Mouse (Mus musculus) heart, adult 18-20 months (tissue): Measurements from ENCODE around the gene Gramd1b. TPM values are rescaled to one million over a fixed set of nuclear protein-coding genes. Genes with fewer than 3 reads are reported as not detected.
"Not testable (repeated sequence)": the region's sequence is repeated elsewhere in the genome, so short reads cannot be mapped to it uniquely, and the experiment has no call there.

Experiments used
- DNase-seq, 2 experiments: peaks; one replicate each; pipeline ENCODE4 v3.0.0; 2021 to 2022; ENCODE audit warnings: mixed read lengths in 1 of 2
- total RNA-seq, 2 experiments: library from RNA; stranded (reverse); gene quantifications; 2 replicates each; pipeline ENCODE4 v1.2.3; 2021

Gene Gramd1b
- total RNA-seq, 2 experiments from 2014 or later: 14.7 to 16.7 TPM

GRCm38 (mm10) chr9:40519294-40519693, 11.9 kb downstream of the Gramd1b start:
- DNase-seq: no peak

GRCm38 (mm10) chr9:40511970-40512369, 19.2 kb downstream of the Gramd1b start:
- no peak for DNase-seq

GRCm38 (mm10) chr9:40509479-40509878, 21.7 kb downstream of the Gramd1b start:
- no peak for DNase-seq

GRCm38 (mm10) chr9:40506576-40506975, 24.6 kb downstream of the Gramd1b start:
- DNase-seq: no peak

- no peak for DNase-seq
These were observed 25.5 kb downstream of the Gramd1b start for GRCm38 (mm10) chr9:40505471-40506312.

- no peak for DNase-seq
These were observed 26.3 kb downstream of the Gramd1b start for GRCm38 (mm10) chr9:40504886-40505285.

- DNase-seq: peak in 1 of 2 experiments; percentile 15
These were observed 30.5 kb downstream of the Gramd1b start for GRCm38 (mm10) chr9:40500691-40501090.

GRCm38 (mm10) chr9:40482351-40483084, 48.7 kb downstream of the Gramd1b start:
- not testable (repeated sequence) for DNase-seq

GRCm38 (mm10) chr9:40481271-40481670, 49.9 kb downstream of the Gramd1b start:
- DNase-seq: no peak

GRCm38 (mm10) chr9:40479333-40479732, 51.9 kb downstream of the Gramd1b start:
- DNase-seq: peak; percentile 66 to 78

GRCm38 (mm10) chr9:40478146-40478900, 52.9 kb downstream of the Gramd1b start:
- DNase-seq: no peak

GRCm38 (mm10) chr9:40477611-40478010, 53.6 kb downstream of the Gramd1b start:
- no peak for DNase-seq

- no peak for DNase-seq
These were observed 55.1 kb downstream of the Gramd1b start for GRCm38 (mm10) chr9:40476098-40476497.

GRCm38 (mm10) chr9:40472961-40473510, 58.1 kb downstream of the Gramd1b start:
- no peak for DNase-seq

GRCm38 (mm10) chr9:40469403-40470137, 61.6 kb downstream of the Gramd1b start:
- DNase-seq: no peak

- no peak for DNase-seq
These were observed 64.4 kb downstream of the Gramd1b start for GRCm38 (mm10) chr9:40466782-40467181.

- DNase-seq: no peak
These were observed 65.6 kb downstream of the Gramd1b start for GRCm38 (mm10) chr9:40465596-40465995.

- DNase-seq: no peak
These were observed 68.8 kb downstream of the Gramd1b start for GRCm38 (mm10) chr9:40462401-40462800.

- peak; percentile 61 to 74 for DNase-seq
These were observed 70.4 kb downstream of the Gramd1b start for GRCm38 (mm10) chr9:40460781-40461180.

- no peak for DNase-seq
These were observed 71.6 kb downstream of the Gramd1b start for GRCm38 (mm10) chr9:40459304-40460280.
